Mouse (Mus musculus): ENCODE measurements around the gene Orai3. TPM values are rescaled to one million over a fixed set of nuclear protein-coding genes. Genes with fewer than 3 reads are reported as not detected.
A peak's percentile ranks its signal among the peaks of the same experiment; 100 is the strongest.

The Orai3 gene
- total and polyA plus RNA-seq, 3 experiments, result 10.3 to 16.9 (median 11.6) TPM

- peaks cover 21 to 53% of the 10 kb centered on the region in 2 experiments for H3K36me3 ChIP-seq (replicated peaks in 1 of 2; ENCODE audit: control insufficient read depth in 1 of 2, insufficient read depth in 1 of 2, low read length in 1 of 2)
- TF ChIP-seq ELF1 (IDR thresholded peaks at IDR 0.05; ENCODE audit: low read depth, low read length) (peak; percentile 59), CTCF (conservative IDR thresholded peaks at IDR 0.05 in 1 of 2, IDR thresholded peaks at IDR 0.05 in 1 of 2; ENCODE audit: low read depth in 2 of 2, low read length in 2 of 2) (no peak), MAZ (IDR thresholded peaks at IDR 0.05; ENCODE audit: low read depth, low read length) (peak; percentile 98), MYC (IDR thresholded peaks at IDR 0.05; ENCODE audit: low read depth, low read length) (no peak), IRF4 (IDR thresholded peaks at IDR 0.05; ENCODE audit: low read depth, low read length) (peak; percentile 32; the same call in 1 of the 2 replicates), SMC3 (IDR thresholded peaks at IDR 0.05; ENCODE audit: low read depth, low read length) (no peak), E2F4 (IDR thresholded peaks at IDR 0.05; ENCODE audit: insufficient replicate concordance, low read depth, low read length) (no peak), JUND (conservative IDR thresholded peaks at IDR 0.05; ENCODE audit: low read depth, low read length) (no peak), ZC3H11A (IDR thresholded peaks at IDR 0.05; ENCODE audit: low read depth, low read length) (peak; percentile 100), RCOR1 (conservative IDR thresholded peaks at IDR 0.05; ENCODE audit: low read depth, low read length) (no peak; the same call in 1 of the 2 replicates), CHD2 (IDR thresholded peaks at IDR 0.05; ENCODE audit: low read length) (peak; percentile 80), USF2 (conservative IDR thresholded peaks at IDR 0.05; ENCODE audit: low read depth, low read length) (no peak), USF1 (IDR thresholded peaks at IDR 0.05; ENCODE audit: low read depth, low read length) (no peak), TBP (conservative IDR thresholded peaks at IDR 0.05; ENCODE audit: low read depth, low read length) (no peak), EP300 (IDR thresholded peaks at IDR 0.05; ENCODE audit: low read length) (no peak), POLR2A (IDR thresholded peaks at IDR 0.05; ENCODE audit: low read depth, low read length) (0 out of 2 replicates have a peak, but pooled peaks have one; percentile 41), ZKSCAN1 (IDR thresholded peaks at IDR 0.05; ENCODE audit: borderline replicate concordance, low read depth, low read length) (no peak), ZNF384 (IDR thresholded peaks at IDR 0.05; ENCODE audit: low read depth, low read length) (peak; percentile 37), NELFE (IDR thresholded peaks at IDR 0.05; ENCODE audit: low read depth, low read length) (peak; percentile 54; the same call in 1 of the 2 replicates), SIN3A (IDR thresholded peaks at IDR 0.05; ENCODE audit: low read length) (no peak), KAT2A (IDR thresholded peaks at IDR 0.05; ENCODE audit: insufficient replicate concordance, low read length) (peak; percentile 75; the same call in 1 of the 2 replicates), PAX5 (IDR thresholded peaks at IDR 0.05; ENCODE audit: low read length) (no peak), POLR2AphosphoS2 (IDR thresholded peaks at IDR 0.05; ENCODE audit: low read depth, low read length) (0 out of 2 replicates have a peak, but pooled peaks have one; percentile 15), ETS1 (conservative IDR thresholded peaks at IDR 0.05; ENCODE audit: low read depth, low read length) (no peak), GABPA (IDR thresholded peaks at IDR 0.05; ENCODE audit: insufficient replicate concordance, low read depth, low read length) (no peak; the same call in 1 of the 2 replicates), JUN (IDR thresholded peaks at IDR 0.05; ENCODE audit: insufficient read depth, low read depth, low read length) (no peak), ZMIZ1 (IDR thresholded peaks at IDR 0.05; ENCODE audit: low read depth, low read length) (peak; percentile 39; the same call in 1 of the 2 replicates), UBTF (IDR thresholded peaks at IDR 0.05; ENCODE audit: low read depth, low read length) (0 out of 2 replicates have a peak, but pooled peaks have one; percentile 40), MAX (IDR thresholded peaks at IDR 0.05; ENCODE audit: low read length) (peak; percentile 74; the same call in 1 of the 2 replicates), MAFK (IDR thresholded peaks at IDR 0.05; ENCODE audit: insufficient replicate concordance, low read length) (no peak), NRF1 (IDR thresholded peaks at IDR 0.05; ENCODE audit: low read depth, low read length) (peak; percentile 66), HCFC1 (IDR thresholded peaks at IDR 0.05; ENCODE audit: low read depth, low read length) (peak; percentile 80), TCF12 (IDR thresholded peaks at IDR 0.05; ENCODE audit: low read depth, low read length) (peak; percentile 43), RAD21 (IDR thresholded peaks at IDR 0.05; ENCODE audit: low read depth, low read length) (no peak), CHD1 (IDR thresholded peaks at IDR 0.05; ENCODE audit: low read depth, low read length) (0 out of 2 replicates have a peak, but pooled peaks have one; percentile 32), BHLHE40 (IDR thresholded peaks at IDR 0.05; ENCODE audit: low read depth, low read length) (peak; percentile 67), MEF2A (IDR thresholded peaks at IDR 0.05; ENCODE audit: borderline replicate concordance, low read depth, low read length) (peak; percentile 48), MXI1 (IDR thresholded peaks at IDR 0.05; ENCODE audit: low read depth, low read length) (peak; percentile 36)
- no peaks in the 10 kb centered on the region for H3K27me3 ChIP-seq (replicated peaks)
- peak overlapping the region; percentile 48; the same call in 1 of the 2 replicates for H3K4me2 ChIP-seq (ENCODE audit: insufficient read depth, low read depth, poor library complexity, severe bottlenecking)
- H3K9ac ChIP-seq (ENCODE audit: insufficient read depth, low read depth), result peak overlapping the region; percentile 99
- peak overlapping the region; percentile 94 for H3K27ac ChIP-seq (ENCODE audit: insufficient read depth, low read depth)
- peaks cover 23% of the 10 kb centered on the region for H3K79me2 ChIP-seq (replicated peaks; ENCODE audit: control insufficient read depth, extremely low read depth, insufficient read depth, poor library complexity, severe bottlenecking)
- DNase-seq (ENCODE audit: extremely low read depth), result peak; percentile 94
- dilution Hi-C loops (cut with MboI; ENCODE audit: extremely low pct_ligation_motif_present, extremely low pct_unique_long_range_greater_than_20kb, low sequenced_read_pairs) (no loop called here), in situ Hi-C loops (cut with MboI; ENCODE audit: low pct_ligation_motif_present, low pct_unique_long_range_greater_than_20kb, low sequenced_read_pairs) (loop anchor here (5.0 to 25.0 kb wide), 4 partner anchors 40 to 995 kb away; partner anchors contain the start of genes Cdipt, Cdiptos, Prss8 and Tbx6)
- peaks cover 9 to 51% of the 10 kb centered on the region in 2 experiments for H3K4me1 ChIP-seq (ENCODE audit: control insufficient read depth in 1 of 2, insufficient read depth in 2 of 2)
- H3K9me3 ChIP-seq (replicated peaks; ENCODE audit: low read length), result no peaks in the 10 kb centered on the region
- peak overlapping the region; percentile 67 to 92 (median 71) for H3K4me3 ChIP-seq (replicated peaks in 1 of 3; ENCODE audit: low read depth in 2 of 3, low read length in 2 of 3, poor library complexity in 1 of 3)
These were observed 7.4 kb downstream of the Orai3 start for GRCm38 (mm10) chr7:127776878-127777473.

Data from CH12.LX (cell line).